21 mouse cellular contexts compared by ENCODE assay signal in genomic region chr12:27881720-27882119, GRCm38 (mm10).
DNase-seq lines count a peak whose midpoint lies in the region; ATAC-seq and TF ChIP-seq lines count a peak whose summit lies in the region.
"Had no signal": no experiment of that assay in that cellular context is flagged by ENCODE, and none has a peak within 500 bp of the region (broad histone marks: within the 10 kb centered on the region; RNA-seq: fewer than 3 reads in every experiment).

No protein-coding gene starts in this region.

- H3K4me1 ChIP-seq in limb, embryonic 14.5 days (ENCODE audit: control insufficient read depth, insufficient read depth, low read length): no peaks in the 10 kb centered on the region
- H3K4me1 ChIP-seq: embryonic facial prominence, embryonic 10.5 days; forebrain, embryonic 12.5 days; liver, embryonic 12.5 days; midbrain, embryonic 12.5 days had no signal

- 17% methylated on average over 4 of the region's 4 CpGs for whole genome bisulfite sequencing in limb, embryonic 14.5 days

- no peak overlapping the region for H3K4me3 ChIP-seq in limb, embryonic 14.5 days (replicated peaks; ENCODE audit: low read length)
- H3K4me3 ChIP-seq: embryonic facial prominence, embryonic 10.5 days; forebrain, embryonic 12.5 days; heart, adult 2 months; liver, embryonic 12.5 days; midbrain, embryonic 12.5 days had no signal

- H3K27me3 ChIP-seq in limb, embryonic 14.5 days (ENCODE audit: control insufficient read depth, insufficient read depth, low read length): no peaks in the 10 kb centered on the region
- H3K27me3 ChIP-seq: forebrain, embryonic 12.5 days; liver, embryonic 12.5 days; midbrain, embryonic 12.5 days had no signal

- H3K4me2 ChIP-seq in limb, embryonic 14.5 days (replicated peaks; ENCODE audit: low read depth, low read length, severe bottlenecking): no peak overlapping the region
- H3K4me2 ChIP-seq: forebrain, embryonic 12.5 days; liver, embryonic 12.5 days; midbrain, embryonic 12.5 days had no signal

- no peak overlapping the region for H3K9ac ChIP-seq in limb, embryonic 14.5 days (ENCODE audit: low read depth, low read length, severe bottlenecking)
- H3K9ac ChIP-seq: forebrain, embryonic 12.5 days; liver, embryonic 12.5 days; midbrain, embryonic 12.5 days had no signal

- H3K9me3 ChIP-seq in limb, embryonic 14.5 days (ENCODE audit: control insufficient read depth, low read length): no peaks in the 10 kb centered on the region
- H3K9me3 ChIP-seq: embryonic facial prominence, embryonic 10.5 days; forebrain, embryonic 12.5 days; liver, embryonic 12.5 days; midbrain, embryonic 12.5 days had no signal

- no peak overlapping the region for H3K27ac ChIP-seq in limb, embryonic 14.5 days (replicated peaks; ENCODE audit: low read depth, low read length)
- H3K27ac ChIP-seq: embryonic facial prominence, embryonic 10.5 days; forebrain, embryonic 12.5 days; heart, adult 2 months; liver, embryonic 12.5 days; midbrain, embryonic 12.5 days had no signal

- peak; percentile 19; the same call in 1 of the 2 replicates for ATAC-seq in limb, embryonic 14.5 days (ENCODE audit: low FRiP score, low read depth)
- ATAC-seq: hindbrain, embryonic 16.5 days; liver, embryonic 12.5 days had no signal

- peak; percentile 2 for DNase-seq in kidney, postnatal 14 days
- no peak for DNase-seq in kidney, postnatal 25 days
- peak; percentile 62 for DNase-seq in embryo, embryonic 10 days (ENCODE audit: low spot score)
- DNase-seq in embryo, embryonic 11.5 days (ENCODE audit: low read depth, low spot score): peak; percentile 29
- DNase-seq in limb, embryonic 14.5 days (ENCODE audit: low spot score): peak; percentile 58
- DNase-seq in right cerebral cortex, postnatal 4 days: no peak
- no peak for DNase-seq in ovary, adult 18-20 months (ENCODE audit: low spot score)
- DNase-seq: adrenal gland, adult 2 months; cerebellum, postnatal 10 days; gastrocnemius, postnatal 25 days; heart, adult 2 months; heart, postnatal 4 days; kidney, adult 2 months; lung, adult 2 months; lung, postnatal 4 days; thymus, postnatal 25 days had no signal

- H3K36me3 ChIP-seq in limb, embryonic 14.5 days (ENCODE audit: control insufficient read depth, insufficient read depth, low read length): no peaks in the 10 kb centered on the region
- H3K36me3 ChIP-seq: embryonic facial prominence, embryonic 10.5 days; forebrain, embryonic 12.5 days; liver, embryonic 12.5 days; midbrain, embryonic 12.5 days had no signal

- TF ChIP-seq POLR2A in limb, embryonic 14.5 days (IDR thresholded peaks at IDR 0.05; ENCODE audit: borderline replicate concordance, extremely low read depth, insufficient read depth, insufficient read length): no peak

Comparison
In these comparisons a context has a peak if more than half of its experiments do, and no peak if none do; other contexts are left out.
1. DNase-seq: peak in kidney, postnatal 14 days (single experiment), embryo, embryonic 10 days (single experiment), embryo, embryonic 11.5 days (single experiment) and limb, embryonic 14.5 days (single experiment); none in kidney, postnatal 25 days (0 of 2), right cerebral cortex, postnatal 4 days (single experiment) and ovary, adult 18-20 months (single experiment).